Mouse (Mus musculus): ENCODE data around the gene Wdr90.

The Wdr90 gene

GRCm38 (mm10) chr17:25831451-25832281 is 29.6 kb downstream of the Wdr90 start:
- DNase-seq (ENCODE audit: low spot score in 2 of 2) = no peak

GRCm38 (mm10) chr17:25830806-25831431 is 30.4 kb downstream of the Wdr90 start:
- no peak for DNase-seq (ENCODE audit: low spot score in 2 of 2)

GRCm38 (mm10) chr17:25830200-25830753 is 31.0 kb downstream of the Wdr90 start:
- DNase-seq (ENCODE audit: low spot score in 2 of 2) = no peak

GRCm38 (mm10) chr17:25829558-25830017 is 31.7 kb downstream of the Wdr90 start:
- no peak for DNase-seq (ENCODE audit: low spot score in 2 of 2)

GRCm38 (mm10) chr17:25828712-25829557 is 32.4 kb downstream of the Wdr90 start, which contains the start of gene Jmjd8:
TSS of gene Jmjd8 (plus strand) at chr17:25828867.
- peak; percentile 66 to 68 for DNase-seq (ENCODE audit: low spot score in 2 of 2)

GRCm38 (mm10) chr17:25828223-25828594 is 33.1 kb downstream of the Wdr90 start:
- DNase-seq (ENCODE audit: low spot score in 2 of 2) = no peak

- DNase-seq (ENCODE audit: low spot score in 2 of 2) = no peak
Observed at GRCm38 (mm10) chr17:25827546-25828222, 33.6 kb downstream of the Wdr90 start.

GRCm38 (mm10) chr17:25827011-25827410 is 34.3 kb downstream of the Wdr90 start:
- no peak for DNase-seq (ENCODE audit: low spot score in 2 of 2)

GRCm38 (mm10) chr17:25825984-25826570 is 35.2 kb downstream of the Wdr90 start:
- DNase-seq (ENCODE audit: low spot score in 2 of 2) = no peak

GRCm38 (mm10) chr17:25825311-25825710 is 36.0 kb downstream of the Wdr90 start:
- DNase-seq (ENCODE audit: low spot score in 2 of 2) = no peak

GRCm38 (mm10) chr17:25824362-25825142 is 36.7 kb downstream of the Wdr90 start:
- DNase-seq (ENCODE audit: low spot score in 2 of 2) = no peak

GRCm38 (mm10) chr17:25823452-25823851 is 37.8 kb downstream of the Wdr90 start, which contains the start of gene Wdr24:
TSS of gene Wdr24 (plus strand) at chr17:25823627.
- DNase-seq (ENCODE audit: low spot score in 2 of 2) = peak; percentile 62 to 82

- no peak for DNase-seq (ENCODE audit: low spot score in 2 of 2)
Observed at GRCm38 (mm10) chr17:25818851-25819780, 42.2 kb downstream of the Wdr90 start.

- no peak for DNase-seq (ENCODE audit: low spot score in 2 of 2)
Observed at GRCm38 (mm10) chr17:25817662-25818061, 43.6 kb downstream of the Wdr90 start.

- DNase-seq (ENCODE audit: low spot score in 2 of 2) = peak in 1 of 2 experiments; percentile 82
Observed at GRCm38 (mm10) chr17:25813471-25813870, 47.8 kb downstream of the Wdr90 start.

GRCm38 (mm10) chr17:25810890-25811289 is 50.4 kb downstream of the Wdr90 start:
- DNase-seq (ENCODE audit: low spot score in 2 of 2) = no peak

GRCm38 (mm10) chr17:25809606-25810340 is 51.5 kb downstream of the Wdr90 start:
- DNase-seq (ENCODE audit: low spot score in 2 of 2) = no peak
